Mouse (Mus musculus) heart, postnatal 14 days (tissue): ENCODE data around the gene Gm14139. TPM values are rescaled to one million over a fixed set of nuclear protein-coding genes. Genes with fewer than 3 reads are reported as not detected.
"Not testable (repeated sequence)": the region's sequence is repeated elsewhere in the genome, so short reads cannot be mapped to it uniquely, and the experiment has no call there.

Source experiments
- DNase-seq, 2 experiments: peaks; one replicate each; pipeline ENCODE4 v3.0.0; 2021 to 2022
- intact Hi-C: fragments of 180-260 bp; cut with DNase I; formaldehyde crosslinking; loops from one replicate; pipeline ENCODE4 v1.15.1; 2025
- long read RNA-seq, 2 experiments: library from polyadenylated mRNA; stranded (forward); transcript quantifications; one replicate each; pipeline ENCODE4 v2.0.0; 2021
- total RNA-seq, 2 experiments: library from RNA; stranded (reverse); gene quantifications; 2 replicates each; pipeline ENCODE4 v1.2.3; 2021

Gene Gm14139
- total RNA-seq, result not detected
- long read RNA-seq, experiment 1, result 0 reads
- long read RNA-seq, experiment 2, result 0 reads

DNA sequence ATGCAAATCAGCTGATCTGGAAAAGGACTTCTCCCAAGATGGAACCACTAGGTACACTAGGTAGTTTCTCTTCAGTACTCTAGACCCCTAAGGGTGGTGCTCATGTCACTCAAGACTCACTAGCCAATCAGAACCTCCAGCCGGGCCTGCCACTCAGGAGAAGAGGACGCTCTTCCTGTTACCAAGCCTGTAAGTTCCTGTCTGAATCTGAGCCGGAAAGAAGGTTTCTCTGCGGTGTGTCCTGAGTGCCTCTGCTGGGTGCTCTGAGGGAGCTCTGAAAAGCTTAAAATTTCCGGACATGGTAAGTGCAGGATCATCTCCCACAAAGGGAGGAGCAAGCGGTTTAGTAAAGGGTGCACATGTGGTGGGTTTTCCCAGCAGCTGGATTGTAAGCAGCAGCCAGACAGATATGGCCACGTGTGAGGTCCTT, at the start of gene Gm14139:
Gm14139 (plus strand) TSS at position 186 of the 430 bp plus-strand sequence.
- intact Hi-C loops, DNase-seq: not testable (repeated sequence)

DNA sequence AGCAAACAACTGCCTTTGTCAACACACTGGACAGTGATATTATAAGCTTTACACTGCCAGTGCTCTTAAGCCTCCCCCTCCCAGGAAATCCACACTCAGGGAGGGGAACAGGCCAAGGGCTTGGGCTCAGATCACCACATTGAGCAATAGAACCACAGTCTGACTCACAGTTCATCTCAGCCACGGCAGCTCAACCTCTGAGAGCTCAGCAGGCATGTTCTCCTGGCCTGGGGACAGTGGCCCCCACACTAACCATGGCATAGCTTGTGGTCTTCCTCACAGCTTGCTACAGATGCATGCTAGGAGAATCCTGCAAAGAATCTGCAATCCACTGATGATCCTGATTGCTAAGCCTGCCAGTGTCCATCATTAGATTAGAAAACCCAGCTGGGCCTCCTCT, 49.6 kb upstream of the Gm14139 start:
- DNase-seq, intact Hi-C loops: not testable (repeated sequence)

DNA sequence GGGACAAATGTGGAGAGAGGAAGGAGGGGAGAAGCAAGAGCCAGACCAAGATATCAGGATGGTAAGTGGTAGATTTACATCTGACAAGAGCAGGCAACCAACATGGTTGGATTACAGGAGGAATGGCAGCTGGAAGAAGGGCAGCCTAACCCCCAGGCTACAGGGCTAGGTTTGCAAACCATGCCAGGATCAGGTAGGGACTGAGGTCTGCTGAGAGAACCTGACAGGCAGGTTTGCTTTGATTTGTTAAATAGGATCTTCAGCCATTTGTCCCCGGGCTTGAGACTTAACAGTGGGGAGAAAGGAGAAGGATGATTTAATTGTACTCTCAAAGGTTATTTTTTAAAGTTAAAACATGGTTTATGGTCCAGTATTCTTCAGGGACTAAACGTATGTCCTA, 48.8 kb upstream of the Gm14139 start:
- intact Hi-C loops, result no loop called here
- no peak for DNase-seq

DNA sequence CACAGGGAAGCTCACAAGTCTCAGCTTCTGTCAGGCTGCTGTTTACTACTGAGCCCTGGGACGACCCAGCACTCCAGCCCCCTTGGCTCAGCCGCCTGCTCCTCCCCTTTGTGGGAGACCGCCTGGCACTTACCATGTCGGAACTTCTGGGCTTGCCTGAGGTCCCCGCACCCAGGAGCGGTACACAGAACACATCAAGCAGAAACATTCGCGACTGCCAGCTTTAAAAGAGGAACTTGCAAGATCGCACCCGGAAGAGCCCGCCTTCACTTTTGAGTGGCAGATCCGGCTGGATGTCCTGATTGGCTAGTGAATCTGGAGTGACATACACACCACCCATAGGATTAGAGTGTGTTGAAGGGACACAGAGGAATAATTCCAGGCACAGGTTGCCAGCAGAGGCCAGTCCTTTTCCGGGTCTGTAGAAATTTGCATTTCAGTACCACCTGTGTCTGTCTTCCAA, 45.1 kb upstream of the Gm14139 start, which contains the start of gene Zfp120:
Zfp120 (minus strand) TSS at position 274 of the 463 bp plus-strand sequence.
- intact Hi-C loops, result loop anchor here (5.0 kb wide), 1 partner anchor 531 kb away; the partner anchor contains the start of gene Acss1
- peak; percentile 82 to 84 for DNase-seq

DNA sequence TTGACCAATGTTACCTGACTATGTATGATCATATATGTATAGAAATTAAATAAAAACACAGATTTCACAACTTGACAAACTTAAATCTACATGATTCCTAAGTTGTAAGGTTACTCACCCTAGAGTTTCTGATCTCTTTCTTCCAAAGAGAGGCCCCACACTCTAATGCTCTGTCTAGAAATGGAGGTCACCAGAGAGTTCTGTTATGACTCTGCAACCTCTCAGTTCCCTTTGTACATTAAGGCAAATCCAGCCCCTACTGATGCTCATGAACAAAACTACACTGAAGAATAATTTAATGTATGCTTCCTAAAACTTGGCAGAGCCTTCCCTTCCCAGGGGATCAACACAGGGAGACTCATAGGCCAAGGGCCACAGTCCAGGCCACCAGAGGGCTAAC, 14.9 kb upstream of the Gm14139 start:
- DNase-seq, result no peak
- intact Hi-C loops, result no loop called here

GRCm38 (mm10) chr2:150173833-150174232, 7.7 kb upstream of the Gm14139 start:
- DNase-seq, result no peak
- intact Hi-C loops, result no loop called here

DNA sequence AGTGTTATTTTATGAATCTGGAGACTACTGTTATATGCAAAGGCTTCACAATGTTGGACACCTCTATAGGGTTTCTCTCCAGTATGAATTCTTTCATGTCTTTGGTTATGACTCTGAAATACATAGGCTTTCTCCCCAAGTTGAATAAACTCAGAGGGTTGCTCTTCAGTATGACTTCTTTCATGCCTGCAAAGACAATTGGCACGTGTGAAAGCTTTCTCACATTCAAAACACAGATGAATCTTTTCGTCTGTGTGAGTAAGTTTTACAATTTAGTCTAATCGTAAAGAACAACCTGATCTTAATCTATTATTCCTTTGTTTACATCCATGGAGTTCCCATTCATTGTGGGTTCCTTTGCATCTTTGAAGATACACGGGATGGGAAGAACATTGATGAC, 2.0 kb upstream of the Gm14139 start, which contains the start of gene Gm10770:
Gm10770 (minus strand) TSS at position 101 of the 400 bp plus-strand sequence.
- DNase-seq, intact Hi-C loops: not testable (repeated sequence)

DNA sequence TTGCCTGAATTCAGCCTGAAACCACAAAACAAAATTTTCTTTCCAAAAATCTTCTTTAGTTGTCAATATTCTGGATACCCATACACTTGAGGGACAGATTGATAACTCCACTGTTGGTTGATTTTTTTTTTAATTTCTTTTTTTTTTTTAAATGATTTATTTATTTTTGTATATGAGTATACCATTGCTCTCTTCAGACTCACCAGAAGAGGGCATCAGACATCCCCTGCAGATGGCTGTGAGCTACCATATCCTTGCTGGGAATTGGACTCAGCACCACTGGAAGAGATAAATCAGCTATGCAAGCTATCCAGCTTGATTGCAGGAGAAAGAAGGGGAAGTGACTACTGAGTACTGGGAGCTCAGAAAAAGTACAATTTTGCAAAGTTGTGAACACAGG, 509 bp upstream of the Gm14139 start:
- intact Hi-C loops, DNase-seq: not testable (repeated sequence)

DNA sequence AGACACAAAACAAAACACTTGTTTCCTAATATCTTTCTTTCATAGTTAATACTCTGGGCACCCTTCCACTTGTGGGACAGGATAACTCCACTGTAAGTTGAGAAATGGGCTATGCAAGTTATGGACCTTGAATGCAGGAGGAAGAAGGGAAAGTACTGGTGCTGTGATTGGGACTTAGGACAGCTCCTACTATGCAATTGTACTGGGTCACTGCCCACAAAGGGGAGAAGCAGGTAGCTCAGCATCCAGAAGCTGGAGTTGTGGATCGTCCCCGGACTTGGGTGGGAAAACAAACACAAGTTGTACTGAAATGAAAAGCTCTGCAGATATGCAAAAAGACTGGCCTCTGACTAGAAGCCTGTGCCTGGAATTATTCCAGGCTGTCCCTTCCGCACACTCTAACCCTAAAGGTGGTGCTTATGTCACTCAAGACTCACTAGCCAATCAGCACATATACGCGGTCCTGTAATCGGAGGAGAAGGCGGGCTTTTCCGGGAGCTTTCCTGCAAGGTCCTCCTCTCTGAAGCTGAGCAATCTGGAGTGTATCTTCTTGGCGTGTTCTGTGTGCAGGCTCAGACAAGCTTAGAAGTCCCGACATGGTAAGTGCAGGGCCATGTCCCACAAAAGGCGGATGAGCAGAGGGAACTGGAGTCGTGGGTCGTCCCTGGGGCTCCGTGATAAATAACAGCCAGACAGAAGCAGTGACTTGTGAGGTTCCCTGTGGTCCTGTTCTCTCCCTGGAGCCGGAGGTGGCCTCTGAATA, 36.2 kb downstream of the Gm14139 start, which contains the start of gene Zfp937:
Zfp937 (plus strand) TSS at position 474 of the 763 bp plus-strand sequence.
- intact Hi-C loops, result loop anchor here (5.0 kb wide), 1 partner anchor 235 kb away; the partner anchor contains the start of gene Zfp442
- peak; percentile 69 to 72 for DNase-seq

DNA sequence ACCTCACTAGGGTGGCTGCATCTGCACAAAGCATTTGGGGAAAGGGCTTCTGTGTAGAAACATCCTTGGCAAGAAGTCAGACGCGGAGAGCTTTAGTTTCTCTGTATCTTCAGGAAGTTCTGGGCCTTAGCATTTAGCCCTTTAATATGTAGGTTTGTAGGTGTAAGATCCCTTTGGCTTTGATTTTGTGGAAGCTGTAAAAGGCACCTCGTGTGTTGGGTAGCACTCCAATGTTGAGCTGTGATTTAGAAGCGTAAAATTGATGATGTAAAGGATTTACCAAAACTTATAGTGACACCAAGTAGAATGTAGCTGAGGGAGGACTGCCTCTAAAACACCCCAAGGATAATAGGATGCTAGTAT, 36.8 kb downstream of the Gm14139 start:
- intact Hi-C loops, result loop anchor here (5.0 kb wide), 1 partner anchor 234 kb away; the partner anchor contains the start of gene Zfp442
- DNase-seq, result not testable (repeated sequence)

- intact Hi-C loops, DNase-seq: not testable (repeated sequence)
Measured at GRCm38 (mm10) chr2:150223263-150223662, 41.7 kb downstream of the Gm14139 start.

Other genes starting within 250 kb of the Gm14139 start
- gene Zfp120, start 45.0 kb upstream of the Gm14139 start, total RNA-seq, result 1 to 10 TPM; 5.5 to 6.2 TPM
- not detected for gene Gm10770, start 2.1 kb upstream of the Gm14139 start, total RNA-seq
- 1 to 10 TPM; 2.7 TPM for gene Zfp937, start 36.3 kb downstream of the Gm14139 start, total RNA-seq
- gene Gm21994, start 73.8 kb downstream of the Gm14139 start, total RNA-seq, result 1 to 10 TPM; 2.8 to 3.1 TPM
- gene Gm14124, start 75.8 kb downstream of the Gm14139 start, total RNA-seq, result not detected
- not detected for gene Gm10130, start 141.9 kb downstream of the Gm14139 start, total RNA-seq
- 1 to 10 TPM; 2.4 to 2.5 TPM for gene 3300002I08Rik, start 181.0 kb downstream of the Gm14139 start, total RNA-seq